Mouse (Mus musculus) liver, adult 2 months (tissue): ENCODE measurements around the gene Rhox3c. TPM values are rescaled to one million over a fixed set of nuclear protein-coding genes. Genes with fewer than 3 reads are reported as not detected.
"Not testable (repeated sequence)": the region's sequence is repeated elsewhere in the genome, so short reads cannot be mapped to it uniquely, and the experiment has no call there.

ENCODE experiments used
- DNase-seq: peaks from one replicate; pipeline ENCODE4 v3.0.0-alpha.2; 2011; ENCODE audit warnings: low read depth, low spot score; ENCODE audit errors: extremely low read depth
- H3K27ac ChIP-seq: fragments of 200-500 bp; replicated peaks from 2 replicates; pipeline ENCODE4 v1.5.1; 2012; ENCODE audit warnings: low read depth, mild to moderate bottlenecking, control low read depth, inconsistent platforms, low read length; ENCODE audit not compliant: insufficient read depth
- H3K27me3 ChIP-seq: fragments of 200-500 bp; 2 replicates; pipeline ENCODE4 v1.6.1; 2012; ENCODE audit warnings: mild to moderate bottlenecking, moderate library complexity, low read length, inconsistent platforms; ENCODE audit not compliant: control insufficient read depth, insufficient read depth
- H3K36me3 ChIP-seq: fragments of 200-500 bp; 2 replicates; pipeline ENCODE4 v1.6.1; 2012; ENCODE audit warnings: low read length, inconsistent platforms; ENCODE audit not compliant: control insufficient read depth, insufficient read depth
- H3K4me1 ChIP-seq: fragments of 200-500 bp; 2 replicates; pipeline ENCODE4 v1.6.1; 2011; ENCODE audit warnings: low read length; ENCODE audit not compliant: control insufficient read depth, insufficient read depth
- H3K4me3 ChIP-seq: fragments of 200-500 bp; 2 replicates; pipeline ENCODE4 v1.5.1; 2011; ENCODE audit warnings: low read depth, mild to moderate bottlenecking, control low read depth, low read length, moderate library complexity; ENCODE audit not compliant: insufficient read depth
- H3K79me2 ChIP-seq: fragments of 200-500 bp; 2 replicates; pipeline ENCODE4 v1.6.1; 2012; ENCODE audit warnings: inconsistent platforms, mild to moderate bottlenecking, low read length, moderate library complexity; ENCODE audit not compliant: control insufficient read depth, insufficient read depth
- H3K9ac ChIP-seq: fragments of 200-500 bp; 2 replicates; pipeline ENCODE4 v1.6.1; 2012; ENCODE audit warnings: low read depth, mild to moderate bottlenecking, control low read depth, inconsistent platforms, low read length
- WGBS: fragments of 180-500 bp; shearing (Covaris S2); methylation state at CpG from one replicate; pipeline ENCODE4 v1.1.7; 2018; 5-methylcytosine and 5-hydroxymethylcytosine counted together
- polyA plus RNA-seq: library from polyadenylated mRNA; depleted of rRNA; stranded (reverse); fragments of >200 nt; gene quantifications from 2 replicates; pipeline ENCODE4 v1.2.3, GENCODE M21; 2012; rRNA removed
- total RNA-seq: library from RNA; depleted of rRNA; stranded (reverse); fragments of >200 nt; gene quantifications from 2 replicates; pipeline ENCODE4 v1.2.3, GENCODE M21; 2014; rRNA removed

The Rhox3c gene
- total RNA-seq (not detected in 2 replicates), polyA plus RNA-seq (not detected in 2 replicates)

DNA sequence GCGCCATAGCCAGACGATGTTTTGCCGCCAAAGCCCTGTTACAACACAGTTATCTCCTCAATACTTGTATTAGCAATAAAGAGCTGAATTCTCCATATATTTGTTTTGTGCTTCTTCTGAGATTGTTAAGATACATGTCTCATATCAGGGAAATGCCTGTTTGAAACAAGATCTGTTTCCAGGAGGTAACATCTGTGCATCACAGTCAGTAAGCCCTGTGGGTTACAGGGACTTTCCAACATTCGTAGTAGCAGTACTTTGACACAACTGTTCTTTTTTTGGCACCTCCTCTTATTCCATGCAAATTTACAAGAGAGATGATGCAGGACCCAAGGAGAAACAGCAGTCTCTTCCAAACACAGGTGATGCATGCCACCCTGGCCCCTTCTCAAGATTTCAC is at the start of gene Rhox3c:
Gene Rhox3c, plus strand, starts transcription at position 301 of the 400 bp plus-strand sequence.
- H3K36me3 ChIP-seq, DNase-seq, H3K27me3 ChIP-seq, H3K79me2 ChIP-seq, H3K4me3 ChIP-seq, H3K27ac ChIP-seq, H3K4me1 ChIP-seq, H3K9ac ChIP-seq: not testable (repeated sequence)
- 95% methylated on average over 3 of the region's 4 CpGs for WGBS

DNA sequence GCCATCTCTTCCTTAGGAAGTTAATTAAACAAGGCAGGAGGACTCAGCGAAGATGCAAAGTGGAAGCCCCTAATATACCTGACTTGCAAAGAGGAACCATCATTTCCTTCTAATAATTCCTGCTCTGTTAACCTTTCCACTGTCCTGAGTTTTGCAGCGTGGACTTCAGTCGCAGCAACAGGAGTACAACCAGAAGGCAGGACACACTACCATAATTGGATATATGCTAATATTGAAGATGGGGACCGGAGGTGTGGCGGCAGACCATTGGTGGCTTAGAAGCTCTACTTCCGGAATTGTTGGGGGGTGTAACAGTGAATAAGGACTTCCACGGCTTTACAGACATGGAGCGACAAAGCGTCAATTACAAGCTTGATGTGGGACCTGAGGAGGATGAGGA is 46.6 kb upstream of the Rhox3c start, which contains the start of gene Rhox2b:
Gene Rhox2b, plus strand, starts transcription at position 301 of the 400 bp plus-strand sequence.
- H3K4me3 ChIP-seq, DNase-seq, H3K27me3 ChIP-seq, H3K9ac ChIP-seq, H3K27ac ChIP-seq, H3K79me2 ChIP-seq, H3K36me3 ChIP-seq, H3K4me1 ChIP-seq: not testable (repeated sequence)
- WGBS = no CpG with 5 or more reads among the region's 9 CpGs

DNA sequence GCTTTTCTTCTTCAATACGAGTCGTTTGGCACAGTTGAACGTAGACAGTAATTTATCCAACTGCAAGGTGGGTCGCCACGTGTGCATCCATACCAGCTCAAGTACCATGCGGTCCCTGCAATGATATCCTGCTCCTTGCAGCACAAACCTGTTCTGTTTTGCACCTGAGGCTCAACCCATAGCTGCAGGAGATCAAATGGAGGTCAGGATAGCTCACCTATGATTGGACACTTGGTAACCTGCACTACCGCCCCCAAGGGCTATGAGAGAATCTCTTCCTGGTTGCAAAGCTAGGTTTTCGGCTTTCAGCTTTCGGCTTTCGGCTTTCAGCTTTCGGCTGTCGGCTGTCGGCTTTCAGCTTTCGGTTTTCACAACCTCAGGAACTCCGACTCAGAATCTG is 26.2 kb upstream of the Rhox3c start, which contains the start of gene Rhox4b:
Gene Rhox4b, plus strand, starts transcription at position 301 of the 400 bp plus-strand sequence.
- H3K9ac ChIP-seq, H3K27ac ChIP-seq, H3K4me1 ChIP-seq, H3K79me2 ChIP-seq, DNase-seq, H3K4me3 ChIP-seq, H3K36me3 ChIP-seq, H3K27me3 ChIP-seq: not testable (repeated sequence)
- WGBS = 89% methylated on average over 14 of the region's 15 CpGs

DNA sequence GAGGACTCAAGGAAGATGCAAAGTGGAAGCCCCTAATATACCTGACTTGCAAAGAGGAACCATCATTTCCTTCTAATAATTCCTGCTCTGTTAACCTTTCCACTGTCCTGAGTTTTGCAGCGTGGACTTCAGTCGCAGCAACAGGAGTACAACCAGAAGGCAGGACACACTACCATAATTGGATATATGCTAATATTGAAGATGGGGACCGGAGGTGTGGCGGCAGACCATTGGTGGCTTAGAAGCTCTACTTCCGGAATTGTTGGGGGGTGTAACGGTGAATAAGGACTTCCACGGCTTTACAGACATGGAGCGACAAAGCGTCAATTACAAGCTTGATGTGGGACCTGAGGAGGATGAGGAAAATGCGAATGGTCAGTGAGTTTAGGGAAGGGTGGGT is 5.0 kb upstream of the Rhox3c start, which contains the start of gene Rhox2c:
Gene Rhox2c, plus strand, starts transcription at position 301 of the 400 bp plus-strand sequence.
- WGBS = 94% methylated on average over 3 of the region's 10 CpGs
- H3K9ac ChIP-seq, H3K27me3 ChIP-seq, DNase-seq, H3K79me2 ChIP-seq, H3K27ac ChIP-seq, H3K4me3 ChIP-seq, H3K36me3 ChIP-seq, H3K4me1 ChIP-seq: not testable (repeated sequence)

DNA sequence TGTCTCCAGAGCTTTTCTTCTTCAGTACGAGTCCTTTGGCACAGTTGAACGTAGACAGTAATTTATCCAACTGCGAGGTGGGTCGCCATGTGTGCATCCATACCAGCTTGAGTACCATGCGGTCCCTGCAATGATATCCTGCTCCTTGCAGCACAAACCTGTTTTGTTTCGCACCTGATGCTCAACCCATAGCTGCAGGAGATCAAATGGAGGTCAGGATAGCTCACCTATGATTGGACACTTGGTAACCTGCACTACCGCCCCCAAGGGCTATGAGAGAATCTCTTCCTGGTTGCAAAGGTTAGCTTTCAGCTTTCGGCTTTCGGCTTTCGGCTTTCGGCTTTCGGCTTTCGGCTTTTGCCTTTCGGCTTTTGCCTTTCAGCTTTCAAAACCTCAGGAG is 21.7 kb downstream of the Rhox3c start, which contains the start of gene Rhox4c:
Gene Rhox4c, plus strand, starts transcription at position 301 of the 400 bp plus-strand sequence.
- not testable (repeated sequence) for H3K4me1 ChIP-seq, H3K27me3 ChIP-seq, H3K27ac ChIP-seq, H3K79me2 ChIP-seq, H3K4me3 ChIP-seq, H3K36me3 ChIP-seq, H3K9ac ChIP-seq, DNase-seq
- 92% methylated on average over 14 of the region's 14 CpGs for WGBS

DNA sequence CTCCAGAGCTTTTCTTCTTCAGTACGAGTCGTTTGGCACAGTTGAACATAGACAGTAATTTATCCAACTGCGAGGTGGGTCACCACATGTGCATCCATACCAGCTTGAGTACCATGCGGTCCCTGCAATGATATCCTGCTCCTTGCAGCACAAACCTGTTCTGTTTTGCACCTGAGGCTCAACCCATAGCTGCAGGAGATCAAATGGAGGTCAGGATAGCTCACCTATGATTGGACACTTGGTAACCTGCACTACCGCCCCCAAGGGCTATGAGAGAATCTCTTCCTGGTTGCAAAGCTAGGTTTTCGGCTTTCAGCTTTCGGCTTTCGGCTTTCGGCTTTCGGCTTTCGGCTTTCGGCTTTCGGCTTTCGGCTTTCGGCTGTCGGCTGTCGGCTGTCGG is 55.7 kb downstream of the Rhox3c start, which contains the start of gene Rhox4d:
Gene Rhox4d, plus strand, starts transcription at position 301 of the 400 bp plus-strand sequence.
- WGBS = 94% methylated on average over 11 of the region's 18 CpGs

More for the DNA sequence above, 55.7 kb downstream of the Rhox3c start, which contains the start of gene Rhox4d:
- not testable (repeated sequence) for H3K4me3 ChIP-seq, H3K27me3 ChIP-seq, H3K36me3 ChIP-seq, DNase-seq, H3K4me1 ChIP-seq, H3K27ac ChIP-seq, H3K79me2 ChIP-seq, H3K9ac ChIP-seq

Other genes starting within 250 kb of the Rhox3c start
- gene Gm9, start 247.5 kb upstream of the Rhox3c start, total RNA-seq = not detected in 2 replicates
- gene Gm9, start 247.5 kb upstream of the Rhox3c start, polyA plus RNA-seq = not detected in 2 replicates
- gene Rhox1, start 236.3 kb upstream of the Rhox3c start, total RNA-seq = not detected in 2 replicates
- not detected in 2 replicates for gene Rhox1, start 236.3 kb upstream of the Rhox3c start, polyA plus RNA-seq
- gene Rhox2a, start 213.6 kb upstream of the Rhox3c start, total RNA-seq = not detected in 2 replicates
- not detected in 2 replicates for gene Rhox2a, start 213.6 kb upstream of the Rhox3c start, polyA plus RNA-seq
- not detected in 2 replicates for gene Rhox3a, start 208.7 kb upstream of the Rhox3c start, total RNA-seq
- not detected in 2 replicates for gene Rhox3a, start 208.7 kb upstream of the Rhox3c start, polyA plus RNA-seq
- gene Rhox4a, start 193.2 kb upstream of the Rhox3c start, total RNA-seq = not detected in 2 replicates
- not detected in 2 replicates for gene Rhox4a, start 193.2 kb upstream of the Rhox3c start, polyA plus RNA-seq
- not detected in 2 replicates for gene Rhox3a2, start 78.6 kb upstream of the Rhox3c start, total RNA-seq
- not detected in 2 replicates for gene Rhox3a2, start 78.6 kb upstream of the Rhox3c start, polyA plus RNA-seq
- not detected in 2 replicates for gene Rhox4a2, start 67.7 kb upstream of the Rhox3c start, total RNA-seq
- gene Rhox4a2, start 67.7 kb upstream of the Rhox3c start, polyA plus RNA-seq = not detected in 2 replicates
- gene Rhox2b, start 46.5 kb upstream of the Rhox3c start, total RNA-seq = not detected in 2 replicates
- gene Rhox2b, start 46.5 kb upstream of the Rhox3c start, polyA plus RNA-seq = not detected in 2 replicates
- gene Rhox4b, start 26.1 kb upstream of the Rhox3c start, total RNA-seq = not detected in 2 replicates
- not detected in 2 replicates for gene Rhox4b, start 26.1 kb upstream of the Rhox3c start, polyA plus RNA-seq
- not detected in 2 replicates for gene Rhox2c, start 4.9 kb upstream of the Rhox3c start, total RNA-seq
- not detected in 2 replicates for gene Rhox2c, start 4.9 kb upstream of the Rhox3c start, polyA plus RNA-seq
- not detected in 2 replicates for gene Rhox4c, start 21.8 kb downstream of the Rhox3c start, total RNA-seq
- not detected in 2 replicates for gene Rhox4c, start 21.8 kb downstream of the Rhox3c start, polyA plus RNA-seq
- not detected in 2 replicates for gene Rhox2d, start 34.8 kb downstream of the Rhox3c start, total RNA-seq
- gene Rhox2d, start 34.8 kb downstream of the Rhox3c start, polyA plus RNA-seq = not detected in 2 replicates
- gene Rhox4d, start 55.8 kb downstream of the Rhox3c start, total RNA-seq = not detected in 2 replicates
- gene Rhox4d, start 55.8 kb downstream of the Rhox3c start, polyA plus RNA-seq = not detected in 2 replicates
- not detected in 2 replicates for gene Rhox2e, start 71.9 kb downstream of the Rhox3c start, total RNA-seq
- not detected in 2 replicates for gene Rhox2e, start 71.9 kb downstream of the Rhox3c start, polyA plus RNA-seq
- gene Rhox3e, start 83.4 kb downstream of the Rhox3c start, total RNA-seq = not detected in 2 replicates
- gene Rhox3e, start 83.4 kb downstream of the Rhox3c start, polyA plus RNA-seq = not detected in 2 replicates
- gene Rhox4e, start 98.8 kb downstream of the Rhox3c start, total RNA-seq = not detected in 2 replicates
- not detected in 2 replicates for gene Rhox4e, start 98.8 kb downstream of the Rhox3c start, polyA plus RNA-seq
- not detected in 2 replicates for gene Rhox2f, start 112.8 kb downstream of the Rhox3c start, total RNA-seq
- not detected in 2 replicates for gene Rhox2f, start 112.8 kb downstream of the Rhox3c start, polyA plus RNA-seq
- gene Rhox3f, start 122.4 kb downstream of the Rhox3c start, total RNA-seq = not detected in 2 replicates
- gene Rhox3f, start 122.4 kb downstream of the Rhox3c start, polyA plus RNA-seq = not detected in 2 replicates
- gene Rhox4f, start 149.1 kb downstream of the Rhox3c start, total RNA-seq = not detected in 2 replicates
- not detected in 2 replicates for gene Rhox4f, start 149.1 kb downstream of the Rhox3c start, polyA plus RNA-seq
- gene Rhox3g, start 170.0 kb downstream of the Rhox3c start, total RNA-seq = not detected in 2 replicates
- not detected in 2 replicates for gene Rhox3g, start 170.0 kb downstream of the Rhox3c start, polyA plus RNA-seq
- not detected in 2 replicates for gene Rhox2g, start 184.9 kb downstream of the Rhox3c start, total RNA-seq
- not detected in 2 replicates for gene Rhox2g, start 184.9 kb downstream of the Rhox3c start, polyA plus RNA-seq
- gene Rhox4g, start 192.7 kb downstream of the Rhox3c start, total RNA-seq = not detected in 2 replicates
- not detected in 2 replicates for gene Rhox4g, start 192.7 kb downstream of the Rhox3c start, polyA plus RNA-seq
- not detected in 2 replicates for gene Rhox3h, start 210.2 kb downstream of the Rhox3c start, total RNA-seq
- gene Rhox3h, start 210.2 kb downstream of the Rhox3c start, polyA plus RNA-seq = not detected in 2 replicates
- not detected in 2 replicates for gene Rhox2h, start 214.7 kb downstream of the Rhox3c start, total RNA-seq
- not detected in 2 replicates for gene Rhox2h, start 214.7 kb downstream of the Rhox3c start, polyA plus RNA-seq